Mouse (Mus musculus) ES-E14 (cell line): Measurements from ENCODE around the gene Magi1.

ENCODE experiments used
- CHD2 ChIP-seq: IDR thresholded peaks from 2 replicates; pipeline ENCODE4 v1.6.1; 2014; ENCODE audit warnings: mild to moderate bottlenecking, low read depth, low read length, inconsistent platforms
- HCFC1 ChIP-seq: IDR thresholded peaks from 2 replicates; pipeline ENCODE4 v1.6.1; 2012; ENCODE audit warnings: low read length, inconsistent platforms, borderline replicate concordance; ENCODE audit not compliant: insufficient read depth
- MAFK ChIP-seq: IDR thresholded peaks from 2 replicates; pipeline ENCODE4 v1.6.1; 2014; ENCODE audit warnings: mild to moderate bottlenecking, low read depth, low read length, inconsistent platforms; ENCODE audit not compliant: insufficient read depth
- ZC3H11A ChIP-seq: IDR thresholded peaks from 2 replicates; pipeline ENCODE4 v1.6.1; 2012; ENCODE audit warnings: low read depth, mild to moderate bottlenecking, inconsistent platforms, low read length, borderline replicate concordance
- ZNF384 ChIP-seq: IDR thresholded peaks from 2 replicates; pipeline ENCODE4 v1.6.1; 2012; ENCODE audit warnings: low read depth, low read length, inconsistent platforms

- TF ChIP-seq ZNF384 (no peak), HCFC1 (no peak), MAFK (no peak), ZC3H11A (no peak), CHD2 (no peak)
Observed at GRCm38 (mm10) chr6:93987561-93987960, 296.2 kb downstream of the Magi1 start.
